Mouse (Mus musculus) kidney, postnatal 0 days (tissue): Measurements from ENCODE around the gene Fbxo39. TPM values are rescaled to one million over a fixed set of nuclear protein-coding genes. Genes with fewer than 3 reads are reported as not detected.

Experiments
- ATAC-seq: fragments of 200-750 bp; cut with Nextera tagmentation; replicated peaks from 2 replicates; pipeline ENCODE4 v1.8.0; 2017; ENCODE audit warnings: low read depth, moderate number of reproducible peaks, moderate TSS enrichment, moderate library complexity; ENCODE audit not compliant: low FRiP score
- DNase-seq: peaks from one replicate; pipeline ENCODE4 v3.0.0-alpha.2; 2016; ENCODE audit warnings: low spot score
- H3K27ac ChIP-seq: fragments of 300-500 bp; sonication (generic); 2 replicates; pipeline ENCODE4 v1.5.1; 2014; ENCODE audit warnings: mild to moderate bottlenecking
- H3K27me3 ChIP-seq: fragments of 300-500 bp; sonication (generic); 2 replicates; pipeline ENCODE4 v1.6.1; 2014; ENCODE audit warnings: low read length, mixed read lengths; ENCODE audit not compliant: insufficient read depth
- H3K36me3 ChIP-seq: fragments of 300-500 bp; sonication (generic); 2 replicates; pipeline ENCODE4 v1.6.1; 2014; ENCODE audit warnings: low read length, mixed read lengths; ENCODE audit not compliant: insufficient read depth
- H3K4me1 ChIP-seq: fragments of 300-500 bp; sonication (generic); replicated peaks from 2 replicates; pipeline ENCODE4 v1.6.1; 2014; ENCODE audit warnings: antibody characterized with exemption, low read length, mixed read lengths; ENCODE audit not compliant: insufficient read depth
- H3K4me2 ChIP-seq: fragments of 300-500 bp; sonication (generic); 2 replicates; pipeline ENCODE4 v1.6.1; 2014; ENCODE audit warnings: mild to moderate bottlenecking, low read length, moderate library complexity, mixed read lengths
- H3K4me3 ChIP-seq: fragments of 300-500 bp; sonication (generic); replicated peaks from 2 replicates; pipeline ENCODE4 v1.5.1; 2014; ENCODE audit warnings: low read depth, low read length
- H3K9ac ChIP-seq: fragments of 300-500 bp; sonication (generic); 2 replicates; pipeline ENCODE4 v1.6.1; 2014; ENCODE audit warnings: low read depth, low read length
- H3K9me3 ChIP-seq: fragments of 300-500 bp; sonication (generic); replicated peaks from 2 replicates; pipeline ENCODE4 v1.6.1; 2016; ENCODE audit warnings: low read length, inconsistent platforms, mixed read lengths
- CTCF ChIP-seq: IDR thresholded peaks from 2 replicates; pipeline ENCODE4 v1.5.1; 2016; ENCODE audit warnings: antibody characterized with exemption, low read depth, mild to moderate bottlenecking, moderate library complexity
- WGBS: fragments of 180-500 bp; shearing (Covaris S2); extraction: QIAGEN DNeasy Blood & Tissue Kit; methylation state at CpG from one replicate; pipeline ENCODE4 v1.1.7; 2014; 5-methylcytosine and 5-hydroxymethylcytosine counted together
- polyA plus RNA-seq: library from polyadenylated mRNA; unstranded; fragments of >200 nt; fragmentation: Nextera tagmentation; extraction: Ambion mirVana; gene quantifications from 2 replicates; pipeline ENCODE4 v1.2.1, GENCODE M21; 2015

Fbxo39 gene
- polyA plus RNA-seq, 1 experiment from 2014 or later = not detected

- Histone ChIP-seq H3K4me2 (no peak overlapping the region), H3K36me3 (no peaks in the 10 kb centered on the region), H3K27ac (no peak overlapping the region), H3K4me1 (no peaks in the 10 kb centered on the region), H3K4me3 (no peak overlapping the region), H3K9ac (no peak overlapping the region), H3K27me3 (no peaks in the 10 kb centered on the region), H3K9me3 (no peaks in the 10 kb centered on the region)
- no peak for DNase-seq
- no peak for ATAC-seq
- WGBS = 85% methylated on average over 2 of the region's 2 CpGs
- TF ChIP-seq CTCF = no peak
These were observed 27.1 kb upstream of the Fbxo39 start for GRCm38 (mm10) chr11:72287126-72287525.

GRCm38 (mm10) chr11:72287543-72287942 is 26.7 kb upstream of the Fbxo39 start:
- Histone ChIP-seq H3K27me3 (no peaks in the 10 kb centered on the region), H3K4me2 (no peak overlapping the region), H3K4me3 (no peak overlapping the region), H3K27ac (no peak overlapping the region), H3K36me3 (no peaks in the 10 kb centered on the region), H3K4me1 (no peaks in the 10 kb centered on the region), H3K9ac (no peak overlapping the region), H3K9me3 (no peaks in the 10 kb centered on the region)
- DNase-seq = no peak
- no peak for ATAC-seq
- TF ChIP-seq CTCF = no peak
- WGBS = 82% methylated on average over 3 of the region's 3 CpGs

GRCm38 (mm10) chr11:72293116-72293515 is 21.1 kb upstream of the Fbxo39 start:
- no peaks in the 10 kb centered on the region for H3K4me1 ChIP-seq
- no peak overlapping the region for H3K27ac ChIP-seq
- H3K9me3 ChIP-seq = no peaks in the 10 kb centered on the region
- TF ChIP-seq CTCF = no peak
- ATAC-seq = no peak
- no peak for DNase-seq
- no peaks in the 10 kb centered on the region for H3K27me3 ChIP-seq
- no peaks in the 10 kb centered on the region for H3K36me3 ChIP-seq
- no peak overlapping the region for H3K4me3 ChIP-seq
- 80% methylated on average over 2 of the region's 2 CpGs for WGBS
- H3K4me2 ChIP-seq = no peak overlapping the region
- no peak overlapping the region for H3K9ac ChIP-seq

- Histone ChIP-seq H3K27me3 (no peaks in the 10 kb centered on the region), H3K36me3 (no peaks in the 10 kb centered on the region), H3K4me1 (peaks cover 11% of the 10 kb centered on the region; the same call in 1 of the 2 replicates), H3K9ac (peak within 1 kb of the TSS; percentile 49; the same call in 1 of the 2 replicates), H3K9me3 (no peaks in the 10 kb centered on the region), H3K27ac (peak within 1 kb of the TSS; percentile 65), H3K4me3 (peak within 1 kb of the TSS; percentile 36), H3K4me2 (peak within 1 kb of the TSS; percentile 53)
- ATAC-seq = peak; percentile 84
- WGBS = 2% methylated on average over 6 of the region's 6 CpGs
- TF ChIP-seq CTCF = no peak
- DNase-seq = peak; percentile 89
These were observed 12.9 kb upstream of the Fbxo39 start, which contains the start of gene Xaf1 for GRCm38 (mm10) chr11:72301334-72301733. Gene Xaf1 (plus strand): TSS chr11:72301629.

GRCm38 (mm10) chr11:72302230-72302629 is 12.0 kb upstream of the Fbxo39 start:
- Histone ChIP-seq H3K9ac (peak overlapping the region; percentile 49; the same call in 1 of the 2 replicates), H3K4me2 (peak overlapping the region; percentile 53), H3K27ac (peak overlapping the region; percentile 65), H3K4me3 (peak overlapping the region; percentile 36), H3K27me3 (no peaks in the 10 kb centered on the region), H3K36me3 (no peaks in the 10 kb centered on the region), H3K9me3 (no peaks in the 10 kb centered on the region), H3K4me1 (peaks cover 11% of the 10 kb centered on the region; the same call in 1 of the 2 replicates)
- DNase-seq = no peak
- TF ChIP-seq CTCF = no peak
- no peak for ATAC-seq
- 81% methylated on average over 7 of the region's 7 CpGs for WGBS

- TF ChIP-seq CTCF = no peak
- Histone ChIP-seq H3K9ac (no peak overlapping the region), H3K27ac (no peak overlapping the region), H3K36me3 (no peaks in the 10 kb centered on the region), H3K4me3 (no peak overlapping the region), H3K9me3 (no peaks in the 10 kb centered on the region), H3K27me3 (no peaks in the 10 kb centered on the region), H3K4me1 (no peaks in the 10 kb centered on the region), H3K4me2 (no peak overlapping the region)
- ATAC-seq (no peak), DNase-seq (no peak)
- 76% methylated on average over 5 of the region's 5 CpGs for WGBS
These were observed 6.8 kb upstream of the Fbxo39 start for GRCm38 (mm10) chr11:72307461-72307860.

- 59% methylated on average over 2 of the region's 2 CpGs for WGBS
- ATAC-seq = no peak
- DNase-seq = no peak
These were observed 5.3 kb upstream of the Fbxo39 start for GRCm38 (mm10) chr11:72308982-72309381.

More at GRCm38 (mm10) chr11:72308982-72309381, 5.3 kb upstream of the Fbxo39 start:
- Histone ChIP-seq H3K27me3 (0 out of 2 replicates have a peak, but pooled peaks cover 3% of the 10 kb centered on the region), H3K27ac (no peak overlapping the region), H3K9ac (no peak overlapping the region), H3K4me3 (no peak overlapping the region), H3K9me3 (no peaks in the 10 kb centered on the region), H3K4me1 (peaks cover 2% of the 10 kb centered on the region; the same call in 1 of the 2 replicates), H3K4me2 (no peak overlapping the region), H3K36me3 (no peaks in the 10 kb centered on the region)
- TF ChIP-seq CTCF = no peak
